Comparison of ENCODE assay signal across 8 mouse cellular contexts in genomic region chr3:87768844-87769243, GRCm38 (mm10). TPM values are rescaled to one million over a fixed set of nuclear protein-coding genes. Genes with fewer than 3 reads are reported as not detected.
DNase-seq lines count a peak whose midpoint lies in the region; ATAC-seq and TF ChIP-seq lines count a peak whose summit lies in the region.

No protein-coding gene starts in this region.

- no peaks in the 10 kb centered on the region for H3K36me3 ChIP-seq in limb, embryonic 15.5 days
- no peaks in the 10 kb centered on the region for H3K36me3 ChIP-seq in midbrain, embryonic 16.5 days (ENCODE audit: control insufficient read depth, insufficient read depth, low read length)

- peak in 1 of 2 experiments; percentile 17 for DNase-seq in cerebellum, adult 2 months
- DNase-seq in cerebellum, adult 8-10 months, result no peak
- peak; percentile 59 for DNase-seq in c-Kit-positive CD71-negative TER-119-negative erythroid progenitor cells, embryonic 14.5 days (ENCODE audit: low read depth)
- DNase-seq in gastrocnemius, postnatal 25 days, result peak; percentile 88
- peak; percentile 72 to 73 for DNase-seq in spleen, postnatal 36 days (ENCODE audit: low spot score in 2 of 2)

- H3K27me3 ChIP-seq in cerebellum, adult 2 months (ENCODE audit: control insufficient read depth, insufficient read depth, low read length), result no peaks in the 10 kb centered on the region
- peaks cover 8% of the 10 kb centered on the region; the same call in 1 of the 2 replicates for H3K27me3 ChIP-seq in limb, embryonic 15.5 days
- H3K27me3 ChIP-seq in midbrain, embryonic 16.5 days (ENCODE audit: control insufficient read depth, insufficient read depth, low read depth, low read length), result peaks cover 15% of the 10 kb centered on the region

- H3K4me3 ChIP-seq in cerebellum, adult 2 months (replicated peaks; ENCODE audit: insufficient read depth, low read depth, low read length), result no peak overlapping the region
- H3K4me3 ChIP-seq in limb, embryonic 15.5 days, result peak overlapping the region; percentile 56
- H3K4me3 ChIP-seq in midbrain, embryonic 16.5 days (ENCODE audit: low read depth, low read length), result peak overlapping the region; percentile 32

- H3K27ac ChIP-seq in cerebellum, adult 2 months (ENCODE audit: insufficient read depth, low read length), result no peak overlapping the region
- peak overlapping the region; percentile 68 for H3K27ac ChIP-seq in limb, embryonic 15.5 days
- no peak overlapping the region; the same call in 1 of the 2 replicates for H3K27ac ChIP-seq in midbrain, embryonic 16.5 days (ENCODE audit: low read length)

- no peaks in the 10 kb centered on the region for H3K9me3 ChIP-seq in limb, embryonic 15.5 days
- 0 out of 2 replicates have a peak, but pooled peaks cover 3% of the 10 kb centered on the region for H3K9me3 ChIP-seq in midbrain, embryonic 16.5 days (replicated peaks; ENCODE audit: control insufficient read depth, low read length, poor library complexity, severe bottlenecking)

- no peaks in the 10 kb centered on the region for H3K4me1 ChIP-seq in cerebellum, adult 2 months (ENCODE audit: control insufficient read depth, insufficient read depth, low read length)
- peaks cover 45% of the 10 kb centered on the region for H3K4me1 ChIP-seq in limb, embryonic 15.5 days
- H3K4me1 ChIP-seq in midbrain, embryonic 16.5 days (ENCODE audit: control insufficient read depth, insufficient read depth, low read length), result no peaks in the 10 kb centered on the region

- TF ChIP-seq POLR2A in cerebellum, adult 2 months (IDR thresholded peaks at IDR 0.05; ENCODE audit: borderline replicate concordance, insufficient read depth, low read length), result no peak

- H3K9ac ChIP-seq in limb, embryonic 15.5 days, result peak overlapping the region; percentile 40
- no peak overlapping the region for H3K9ac ChIP-seq in midbrain, embryonic 16.5 days (ENCODE audit: low read depth, low read length)

- TF ChIP-seq CTCF in cerebellum, adult 2 months (IDR thresholded peaks at IDR 0.05; ENCODE audit: borderline replicate concordance, insufficient read depth, low read depth, low read length), result peak; percentile 39; the same call in 1 of the 2 replicates

- 2% methylated on average over 37 of the region's 37 CpGs for WGBS in cerebellum, adult 2 months
- WGBS in limb, embryonic 15.5 days, result under 1% methylated on average over 37 of the region's 37 CpGs
- 4% methylated on average over 34 of the region's 37 CpGs for WGBS in midbrain, embryonic 16.5 days

- ATAC-seq in inflammation-experienced regulatory T-cells, adult 6 months, result peak; percentile 37
- ATAC-seq in limb, embryonic 15.5 days (ENCODE audit: insufficient number of reproducible peaks, low FRiP score, low TSS enrichment, low read depth), result peak; percentile 74
- no peak for ATAC-seq in midbrain, embryonic 16.5 days

- H3K4me2 ChIP-seq in limb, embryonic 15.5 days, result peak overlapping the region; percentile 71
- peak overlapping the region; percentile 46 for H3K4me2 ChIP-seq in midbrain, embryonic 16.5 days (ENCODE audit: low read length)

RNA-seq across cellular contexts. Expression of gene Lrrc71, which starts 20.4 kb away (rescaled TPM):
- 0.47 and 0.70 TPM in 2 replicates for polyA plus RNA-seq in cerebellum, adult 2 months (2012; rRNA removed)
- total RNA-seq in gastrocnemius, postnatal 25 days (2021), result under 1 TPM in 1 of 2 experiments, not detected in 1; 0.35 TPM
- polyA plus RNA-seq in inflammation-experienced regulatory T-cells, adult 6 months (2017; shearing (Covaris generic)), result 1 to 10 TPM in 2 of 3 experiments, under 1 TPM in 1; 0.82 to 1.1 (median 1.1) TPM
- polyA plus RNA-seq in limb, embryonic 15.5 days (2015; fragmentation: Nextera tagmentation; extraction: Ambion mirVana), result 0.36 and 0.59 TPM in 2 replicates
- 1.3 TPM in 2 replicates for polyA plus RNA-seq in midbrain, embryonic 16.5 days (2015; fragmentation: Nextera tagmentation; extraction: Ambion mirVana)

RNA-seq across cellular contexts. Expression of gene Ntrk1, which starts 26.1 kb away (rescaled TPM):
- polyA plus RNA-seq in cerebellum, adult 2 months (2012; rRNA removed), result 2.5 and 2.8 TPM in 2 replicates
- total RNA-seq in gastrocnemius, postnatal 25 days (2021), result under 1 TPM in 1 of 2 experiments, not detected in 1; 0.11 TPM
- under 1 TPM in 1 of 3 experiments, not detected in 2; 0.17 TPM for polyA plus RNA-seq in inflammation-experienced regulatory T-cells, adult 6 months (2017; shearing (Covaris generic))
- 0.48 and 0.76 TPM in 2 replicates for polyA plus RNA-seq in limb, embryonic 15.5 days (2015; fragmentation: Nextera tagmentation; extraction: Ambion mirVana)
- polyA plus RNA-seq in midbrain, embryonic 16.5 days (2015; fragmentation: Nextera tagmentation; extraction: Ambion mirVana), result 1.3 and 1.4 TPM in 2 replicates

RNA-seq across cellular contexts. Expression of gene Insrr, which starts 27.9 kb away (rescaled TPM):
- 1.3 and 1.4 TPM in 2 replicates for polyA plus RNA-seq in cerebellum, adult 2 months (2012; rRNA removed)
- under 1 TPM; 0.29 to 0.31 TPM for total RNA-seq in gastrocnemius, postnatal 25 days (2021)
- 1 to 10 TPM in 2 of 3 experiments, under 1 TPM in 1; 0.42 to 1.2 (median 1.1) TPM for polyA plus RNA-seq in inflammation-experienced regulatory T-cells, adult 6 months (2017; shearing (Covaris generic))
- polyA plus RNA-seq in limb, embryonic 15.5 days (2015; fragmentation: Nextera tagmentation; extraction: Ambion mirVana), result 0.19 and 0.36 TPM in 2 replicates
- 0.43 and 0.86 TPM in 2 replicates for polyA plus RNA-seq in midbrain, embryonic 16.5 days (2015; fragmentation: Nextera tagmentation; extraction: Ambion mirVana)

RNA-seq across cellular contexts. Expression of gene Pear1, which starts 55.3 kb away (rescaled TPM):
- 7.4 and 8.5 TPM in 2 replicates for polyA plus RNA-seq in cerebellum, adult 2 months (2012; rRNA removed)
- 10 to 100 TPM in 1 of 2 experiments, 1 to 10 TPM in 1; 6.0 to 11.0 TPM for total RNA-seq in gastrocnemius, postnatal 25 days (2021)
- polyA plus RNA-seq in inflammation-experienced regulatory T-cells, adult 6 months (2017; shearing (Covaris generic)), result 100 to 1,000 TPM in 1 of 3 experiments, 10 to 100 TPM in 2; 65.9 to 108 (median 76.0) TPM
- polyA plus RNA-seq in limb, embryonic 15.5 days (2015; fragmentation: Nextera tagmentation; extraction: Ambion mirVana), result 24.6 and 25.7 TPM in 2 replicates
- 6.6 and 6.7 TPM in 2 replicates for polyA plus RNA-seq in midbrain, embryonic 16.5 days (2015; fragmentation: Nextera tagmentation; extraction: Ambion mirVana)
